Mouse (Mus musculus): Measurements from ENCODE around the gene Kif11.

DNA sequence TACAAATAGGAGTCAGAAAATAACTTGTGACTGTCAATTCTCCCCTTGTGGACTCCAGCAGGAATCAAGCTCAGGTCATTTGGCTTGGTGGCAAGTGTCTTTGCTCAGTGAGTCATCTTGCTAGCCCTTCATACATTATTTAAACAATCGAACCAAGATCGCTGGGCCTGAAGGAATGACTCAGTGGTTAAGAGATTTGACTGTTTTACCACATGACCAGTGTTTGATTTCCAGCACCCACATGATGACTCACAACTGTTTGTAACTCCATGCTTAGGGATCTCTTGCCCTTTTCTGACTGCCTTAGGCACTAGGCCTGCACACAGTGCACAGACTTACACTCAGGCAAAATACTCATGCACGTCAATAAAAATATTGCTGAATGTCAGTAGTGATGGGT, 15.7 kb downstream of the Kif11 start:
- TF ChIP-seq POLR2A (IDR thresholded peaks at IDR 0.05; ENCODE audit: control insufficient read depth, low read depth, low read length), result no peak
- TF ChIP-seq CTCF (IDR thresholded peaks at IDR 0.05; ENCODE audit: control insufficient read depth, insufficient read depth, insufficient replicate concordance, low read depth, low read length), result no peak

All from testis, adult 2 months (tissue).